8 mouse cellular contexts compared by ENCODE assay signal in genomic region chr12:17348048-17349036, GRCm38 (mm10). TPM values are rescaled to one million over a fixed set of nuclear protein-coding genes. Genes with fewer than 3 reads are reported as not detected.
DNase-seq lines count a peak whose midpoint lies in the region; ATAC-seq and TF ChIP-seq lines count a peak whose summit lies in the region.

Gene Nol10 (plus strand): TSS chr12:17348458.

- peak; percentile 89 for DNase-seq in ES-CJ7 (ENCODE audit: low read depth, low spot score)
- DNase-seq in cerebellum, adult 11 months: peak; percentile 82
- DNase-seq in heart, postnatal 36 days: peak; percentile 86 to 92
- peak; percentile 88 to 93 for DNase-seq in layer of hippocampus, adult 2 months (ENCODE audit: low spot score in 2 of 2)
- DNase-seq in lung, embryonic 14.5 days: peak; percentile 98
- DNase-seq in thymus, adult 2 months: peak; percentile 80

- H3K9ac ChIP-seq in forebrain, embryonic 15.5 days (replicated peaks): peak within 1 kb of the TSS; percentile 69
- peak within 1 kb of the TSS; percentile 69 for H3K9ac ChIP-seq in lung, embryonic 14.5 days

- peak; percentile 98 for ATAC-seq in forebrain, embryonic 15.5 days (replicated peaks)
- peak; percentile 98 for ATAC-seq in lung, embryonic 14.5 days (ENCODE audit: insufficient read depth)

- TF ChIP-seq CTCF in layer of hippocampus, adult 2 months (conservative IDR thresholded peaks at IDR 0.05): no peak
- no peak for TF ChIP-seq CTCF in lung, embryonic 14.5 days (IDR thresholded peaks at IDR 0.05; ENCODE audit: low read depth)
- TF ChIP-seq CTCF in olfactory bulb, adult 2 months (IDR thresholded peaks at IDR 0.05; ENCODE audit: insufficient read depth, low read depth, low read length): no peak
- no peak for TF ChIP-seq CTCF in thymus, adult 2 months (IDR thresholded peaks at IDR 0.05; ENCODE audit: borderline replicate concordance, control insufficient read depth, extremely low read depth, insufficient read depth, low read length, poor library complexity)

- peak; percentile 96 for TF ChIP-seq POLR2A in olfactory bulb, adult 2 months (IDR thresholded peaks at IDR 0.05; ENCODE audit: insufficient read depth, low read depth, low read length)
- peak; percentile 80 for TF ChIP-seq POLR2A in thymus, adult 2 months (IDR thresholded peaks at IDR 0.05; ENCODE audit: control insufficient read depth, extremely low read depth, insufficient read depth, low read length, poor library complexity)

- peak within 1 kb of the TSS; percentile 82 for H3K4me2 ChIP-seq in forebrain, embryonic 15.5 days (replicated peaks)
- peak within 1 kb of the TSS; percentile 79 for H3K4me2 ChIP-seq in lung, embryonic 14.5 days

- no peaks in the 10 kb centered on the region for H3K9me3 ChIP-seq in forebrain, embryonic 15.5 days
- no peaks in the 10 kb centered on the region for H3K9me3 ChIP-seq in lung, embryonic 14.5 days (ENCODE audit: low read depth, low read length)

- peaks cover 16% of the 10 kb centered on the region for H3K4me1 ChIP-seq in forebrain, embryonic 15.5 days
- peaks cover 7% of the 10 kb centered on the region for H3K4me1 ChIP-seq in lung, embryonic 14.5 days (ENCODE audit: insufficient read depth)
- H3K4me1 ChIP-seq in olfactory bulb, adult 2 months (ENCODE audit: control insufficient read depth, insufficient read depth, low read length): no peaks in the 10 kb centered on the region; the same call in 1 of the 2 replicates
- H3K4me1 ChIP-seq in thymus, adult 2 months (replicated peaks; ENCODE audit: control insufficient read depth, insufficient read depth, low read length): peaks cover 4% of the 10 kb centered on the region

- no peaks in the 10 kb centered on the region for H3K27me3 ChIP-seq in forebrain, embryonic 15.5 days
- H3K27me3 ChIP-seq in lung, embryonic 14.5 days (ENCODE audit: insufficient read depth, low read length): no peaks in the 10 kb centered on the region
- no peaks in the 10 kb centered on the region for H3K27me3 ChIP-seq in thymus, adult 2 months (ENCODE audit: control insufficient read depth, insufficient read depth, low read length)

- H3K4me3 ChIP-seq in forebrain, embryonic 15.5 days: peak within 1 kb of the TSS; percentile 88
- peak within 1 kb of the TSS; percentile 90 for H3K4me3 ChIP-seq in layer of hippocampus, adult 2 months
- peak within 1 kb of the TSS; percentile 75 for H3K4me3 ChIP-seq in lung, embryonic 14.5 days (ENCODE audit: low read depth, low read length)
- peak within 1 kb of the TSS; percentile 82 for H3K4me3 ChIP-seq in olfactory bulb, adult 2 months (ENCODE audit: insufficient read depth, low read depth, low read length)
- H3K4me3 ChIP-seq in thymus, adult 2 months (ENCODE audit: control insufficient read depth, insufficient read depth, low read length): peak within 1 kb of the TSS; percentile 96

- intact Hi-C loops in heart, postnatal 36 days (cut with DNase I): loop anchor here (5.0 kb wide), 1 partner anchor 86 kb away; no protein-coding TSS in a partner anchor

- H3K27ac ChIP-seq in forebrain, embryonic 15.5 days (replicated peaks): peak within 1 kb of the TSS; percentile 56
- H3K27ac ChIP-seq in layer of hippocampus, adult 2 months: peak within 1 kb of the TSS; percentile 92
- peak within 1 kb of the TSS; percentile 68 for H3K27ac ChIP-seq in lung, embryonic 14.5 days (ENCODE audit: low read depth)
- H3K27ac ChIP-seq in olfactory bulb, adult 2 months (ENCODE audit: insufficient read depth, low read depth, low read length): 0 out of 2 replicates have a peak within 1 kb of the TSS, but pooled peaks have one; percentile 40
- H3K27ac ChIP-seq in thymus, adult 2 months (ENCODE audit: control insufficient read depth, insufficient read depth, low read length): no peak within 1 kb of the TSS; the same call in 1 of the 2 replicates

- under 1% methylated on average over 42 of the region's 42 CpGs for WGBS in forebrain, embryonic 15.5 days
- under 1% methylated on average over 42 of the region's 42 CpGs for WGBS in lung, embryonic 14.5 days
- WGBS in olfactory bulb, adult 2 months: under 1% methylated on average over 42 of the region's 42 CpGs
- WGBS in thymus, adult 2 months: 1% methylated on average over 42 of the region's 42 CpGs

- peaks cover 20% of the 10 kb centered on the region; the same call in 1 of the 2 replicates for H3K36me3 ChIP-seq in forebrain, embryonic 15.5 days
- H3K36me3 ChIP-seq in lung, embryonic 14.5 days (ENCODE audit: insufficient read depth): peaks cover 21% of the 10 kb centered on the region
- no peaks in the 10 kb centered on the region for H3K36me3 ChIP-seq in thymus, adult 2 months (ENCODE audit: control insufficient read depth, insufficient read depth, low read length)

RNA-seq across cellular contexts. Expression of gene Nol10, which starts in this region (rescaled TPM):
- polyA plus RNA-seq in forebrain, embryonic 15.5 days (2015; fragmentation: Nextera tagmentation; extraction: Ambion mirVana): 22.2 and 23.9 TPM in 2 replicates
- 1 to 10 TPM; 6.8 to 7.8 TPM for total RNA-seq in heart, postnatal 36 days (2021)
- 10 to 100 TPM; 19.7 to 20.7 TPM for total RNA-seq in layer of hippocampus, adult 2 months (2021)
- polyA plus RNA-seq in lung, embryonic 14.5 days (2014; fragmentation: Nextera tagmentation; extraction: Ambion mirVana): 27.0 and 30.0 TPM in 2 replicates
- polyA plus RNA-seq in olfactory bulb, adult 2 months (2012; ENCODE audit: insufficient read depth, insufficient read length, low replicate concordance, missing spikeins): not detected in 2 replicates
- polyA plus RNA-seq in thymus, adult 2 months (2012; rRNA removed): 6.2 and 6.3 TPM in 2 replicates
